Mouse (Mus musculus) CD4-positive helper T cell, adult 2 months (primary cell): ENCODE results near the gene Cacna1i.

Experiments
- DNase-seq: peaks from one replicate; pipeline ENCODE4 v3.0.0-alpha.2; 2012; ENCODE audit warnings: low read depth, missing footprints, low spot score

Cacna1i gene

GRCm38 (mm10) chr15:80271858-80272396 is 15.1 kb upstream of the Cacna1i start:
- no peak for DNase-seq

GRCm38 (mm10) chr15:80277107-80277506 is 9.9 kb upstream of the Cacna1i start:
- DNase-seq, result peak; percentile 28

DNA sequence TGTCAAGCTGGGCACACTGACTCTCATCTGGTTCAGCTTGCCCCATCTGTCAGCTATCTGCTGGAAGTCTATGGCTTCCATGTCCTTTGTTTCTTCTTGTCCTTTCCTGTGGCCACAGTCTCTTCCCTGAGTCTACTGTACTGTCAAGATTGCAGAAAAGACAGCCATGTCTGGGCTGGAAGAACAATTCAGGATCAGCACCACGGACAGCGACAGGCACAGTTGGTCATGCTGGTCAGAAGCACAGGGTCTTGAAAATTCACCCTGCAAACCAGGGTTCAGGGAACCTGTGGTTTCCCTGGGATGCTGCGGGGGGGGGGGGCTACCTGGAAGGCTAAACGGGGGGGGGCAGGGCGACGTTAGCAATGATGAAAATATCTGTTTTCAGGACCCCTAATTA is 9.4 kb upstream of the Cacna1i start:
- DNase-seq, result peak; percentile 40

GRCm38 (mm10) chr15:80278121-80278759 is 8.8 kb upstream of the Cacna1i start:
- no peak for DNase-seq

DNA sequence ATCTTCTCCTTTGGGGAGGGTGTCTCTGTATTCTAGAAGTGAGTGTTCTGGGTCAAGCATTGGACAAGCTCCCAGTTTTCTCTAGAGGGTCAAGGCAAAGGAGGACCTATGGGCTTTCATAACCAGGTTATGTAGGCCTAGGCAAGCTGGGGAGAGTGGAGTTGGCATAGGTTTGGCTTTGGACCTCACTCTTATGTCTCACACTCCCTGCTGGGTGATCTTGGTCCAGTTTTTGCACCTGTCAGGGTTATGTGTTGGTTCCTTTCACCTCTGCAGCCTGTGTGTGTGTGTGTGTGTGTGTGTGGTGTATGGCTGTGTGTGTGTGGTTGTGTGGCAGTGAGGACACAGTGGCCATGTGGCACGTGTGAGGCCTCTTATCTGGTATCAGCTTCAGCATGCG is 8.0 kb upstream of the Cacna1i start:
- no peak for DNase-seq

DNA sequence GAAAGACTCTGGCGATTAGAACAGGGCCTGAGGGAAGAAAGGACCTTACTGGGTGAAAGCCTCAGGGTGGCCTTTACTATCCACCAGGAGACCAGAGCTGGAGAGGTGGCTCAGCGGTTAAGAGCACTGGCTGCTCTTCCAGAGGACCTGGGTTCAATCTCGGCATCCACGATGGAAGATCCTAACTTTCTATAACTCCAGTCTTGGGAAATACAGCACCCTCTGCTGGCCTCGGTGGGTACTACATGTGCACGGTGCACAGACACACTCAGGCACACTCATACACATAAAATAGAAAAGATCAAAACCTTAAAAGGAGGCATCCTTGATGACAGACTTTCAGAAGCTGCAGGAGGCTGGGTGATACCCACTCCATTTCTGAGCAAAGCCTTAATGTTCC is 6.4 kb upstream of the Cacna1i start:
- DNase-seq, result peak; percentile 43

DNA sequence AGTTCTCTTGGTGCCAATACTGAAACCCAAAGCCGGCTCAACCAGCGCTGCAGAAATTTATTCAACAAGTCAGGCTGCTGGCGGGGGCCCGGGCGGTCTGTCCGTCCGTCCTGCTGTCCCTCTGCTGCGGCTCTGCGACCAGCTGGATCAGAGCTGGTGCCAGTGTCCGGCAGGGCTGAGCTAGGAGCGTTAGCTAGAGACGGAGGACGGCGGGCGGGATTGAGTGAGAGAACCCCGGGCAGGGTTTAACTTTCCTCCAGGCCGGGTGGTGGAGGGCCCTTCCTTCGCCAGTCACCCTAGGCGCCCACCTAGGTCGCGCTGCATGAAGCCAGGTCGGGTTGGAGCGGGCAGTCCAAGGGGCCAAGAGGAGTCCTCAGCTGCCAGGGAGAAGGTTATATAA is 998 bp downstream of the Cacna1i start:
- no peak for DNase-seq

DNA sequence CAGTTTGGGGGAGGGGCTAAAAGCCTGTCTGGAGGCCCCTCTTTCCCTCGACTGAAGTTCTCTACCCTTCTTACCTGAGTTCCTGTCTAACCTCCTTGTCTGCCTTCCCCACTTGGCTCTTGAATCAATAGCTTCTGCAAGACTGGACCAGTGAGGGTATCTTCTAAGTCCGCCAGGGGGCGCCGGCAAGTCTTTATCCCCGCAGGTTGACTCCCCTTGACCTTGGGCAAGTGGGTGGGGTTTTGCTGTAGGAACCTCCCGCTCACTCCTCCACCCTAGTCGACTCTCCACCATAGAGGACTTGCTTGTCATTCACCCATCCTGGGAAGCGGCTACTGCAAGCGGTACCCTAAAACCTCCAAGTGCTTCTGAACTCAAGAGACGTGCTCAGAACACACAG is 2.4 kb downstream of the Cacna1i start:
- DNase-seq, result peak; percentile 81

GRCm38 (mm10) chr15:80297146-80297545 is 10.1 kb downstream of the Cacna1i start:
- DNase-seq, result no peak

- DNase-seq, result no peak
Measured at GRCm38 (mm10) chr15:80303779-80304178, 16.7 kb downstream of the Cacna1i start.

- no peak for DNase-seq
Measured at GRCm38 (mm10) chr15:80304188-80304587, 17.1 kb downstream of the Cacna1i start.

- no peak for DNase-seq
Measured at GRCm38 (mm10) chr15:80306146-80306545, 19.1 kb downstream of the Cacna1i start.

DNA sequence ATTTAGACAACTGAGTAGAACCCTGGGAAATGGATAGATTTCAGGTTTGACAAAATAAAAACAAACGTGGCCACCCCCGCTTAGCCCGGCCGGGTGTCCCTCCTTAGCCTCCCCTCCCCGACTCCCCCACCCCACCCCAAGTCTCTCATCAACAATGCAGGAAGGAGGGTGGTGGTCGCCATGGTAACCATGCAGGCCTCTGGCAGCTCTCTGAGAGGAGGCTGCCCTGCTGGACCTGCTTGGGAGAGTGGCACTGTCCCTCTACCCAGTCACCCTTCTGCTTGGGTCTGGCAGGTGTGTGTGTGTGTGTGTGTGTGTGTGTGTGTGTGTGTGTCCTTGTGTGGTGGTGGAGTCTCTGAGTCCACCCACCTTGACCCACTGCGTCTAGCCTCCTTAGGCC is 27.7 kb downstream of the Cacna1i start:
- no peak for DNase-seq

DNA sequence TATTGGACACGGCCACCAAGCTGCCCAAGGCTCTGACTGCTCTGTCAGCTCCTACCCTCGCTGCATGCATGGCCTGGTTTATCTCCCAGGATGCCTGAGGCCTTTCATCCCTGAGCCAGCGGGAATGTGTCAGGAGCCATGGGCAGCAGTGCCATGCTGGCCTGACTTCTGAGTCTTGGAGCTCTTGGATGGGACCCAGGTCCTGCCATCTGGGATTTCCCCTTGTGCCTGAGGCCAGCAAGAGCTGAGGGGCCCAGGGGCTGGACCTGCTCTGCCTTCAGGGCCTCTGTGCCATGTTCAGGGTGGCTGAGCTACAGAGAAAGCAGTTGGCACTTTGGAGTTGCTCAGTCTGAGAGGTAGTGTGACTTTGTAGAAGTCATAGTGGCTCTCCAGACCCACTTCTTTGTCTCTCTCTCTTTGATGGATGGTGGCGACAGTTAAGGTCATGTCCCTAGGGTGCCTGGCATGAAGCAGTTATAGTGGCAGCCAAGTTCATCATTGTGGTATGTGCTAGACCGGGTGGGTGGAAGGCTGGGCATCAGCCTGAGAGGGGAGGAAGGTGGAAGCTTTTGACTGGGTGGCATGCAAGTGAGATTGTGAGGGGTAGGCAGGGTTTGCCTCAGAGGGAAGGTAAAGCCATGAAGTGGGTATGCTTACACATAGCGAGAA is 30.1 kb downstream of the Cacna1i start:
- DNase-seq, result no peak

DNA sequence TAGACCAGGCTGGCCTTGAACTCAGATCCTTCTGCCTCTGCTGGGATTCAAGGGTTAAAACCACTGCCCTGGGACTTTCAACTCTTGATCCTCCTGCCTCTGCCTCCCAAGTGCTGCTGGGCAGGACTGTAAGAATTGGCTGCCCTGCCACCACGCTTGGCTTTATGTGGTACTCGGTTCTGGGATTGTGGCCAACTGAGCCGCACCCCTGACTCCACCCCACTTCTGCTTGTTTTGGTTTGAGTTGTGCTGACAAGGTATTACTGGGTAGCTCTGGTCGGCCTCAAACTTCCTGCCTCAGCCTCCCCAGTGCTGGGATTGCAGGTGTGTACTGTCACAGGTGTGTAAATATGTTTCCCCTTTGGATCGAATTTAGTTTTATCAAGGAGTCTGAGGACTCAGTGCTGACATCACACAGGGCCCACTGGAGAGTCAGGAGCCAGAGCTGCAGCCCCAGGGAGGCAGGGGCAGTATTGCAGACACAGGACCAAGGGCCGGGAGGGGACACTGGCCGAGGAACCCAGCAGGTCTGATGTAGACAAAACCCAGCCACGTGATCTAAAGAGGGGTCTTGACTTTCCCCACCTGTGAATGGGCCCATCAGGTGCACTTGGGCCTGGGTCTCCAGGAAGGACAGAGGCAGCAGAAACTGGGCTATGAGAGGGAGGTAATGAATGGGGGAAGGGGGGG is 30.9 kb downstream of the Cacna1i start:
- DNase-seq, result peak; percentile 39

DNA sequence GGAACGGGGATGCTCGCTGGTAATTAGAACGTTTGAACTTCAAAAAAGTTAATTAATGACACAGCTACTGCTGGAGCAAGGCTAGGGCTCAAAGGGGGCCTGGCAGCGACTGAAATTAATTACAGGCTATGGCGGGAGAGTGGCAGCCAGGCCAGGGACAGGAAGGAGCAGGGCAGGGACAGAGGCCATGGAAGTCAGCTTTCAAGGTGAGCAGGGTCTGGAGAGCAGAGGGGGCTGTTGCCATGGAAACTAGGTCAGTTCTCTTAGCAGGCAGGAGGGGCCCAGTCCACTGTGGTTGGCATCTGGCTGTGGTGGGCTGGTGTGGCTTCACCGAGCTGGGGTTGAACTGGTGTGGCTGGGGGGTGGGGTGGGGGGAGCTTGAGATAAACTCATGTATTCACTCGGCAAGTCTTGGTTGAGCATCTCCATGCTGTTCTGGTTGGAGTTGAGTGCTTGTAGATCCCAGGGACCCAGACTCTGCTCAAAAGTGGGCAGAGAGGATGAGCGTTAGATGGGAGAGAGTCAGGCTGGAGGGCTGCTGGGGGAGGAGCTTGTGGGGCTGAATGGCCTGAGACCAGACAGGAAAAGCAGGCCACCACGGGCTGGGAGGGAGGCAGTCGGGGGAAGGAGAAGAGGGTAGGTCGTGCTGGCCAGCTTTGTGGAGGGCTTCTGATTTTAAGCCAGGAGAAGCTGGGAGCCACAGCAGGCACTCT is 31.7 kb downstream of the Cacna1i start:
- no peak for DNase-seq

- peak; percentile 39 for DNase-seq
Measured at GRCm38 (mm10) chr15:80319315-80319714, 32.3 kb downstream of the Cacna1i start.

- DNase-seq, result peak; percentile 23
Measured at GRCm38 (mm10) chr15:80319921-80320320, 32.9 kb downstream of the Cacna1i start.

DNA sequence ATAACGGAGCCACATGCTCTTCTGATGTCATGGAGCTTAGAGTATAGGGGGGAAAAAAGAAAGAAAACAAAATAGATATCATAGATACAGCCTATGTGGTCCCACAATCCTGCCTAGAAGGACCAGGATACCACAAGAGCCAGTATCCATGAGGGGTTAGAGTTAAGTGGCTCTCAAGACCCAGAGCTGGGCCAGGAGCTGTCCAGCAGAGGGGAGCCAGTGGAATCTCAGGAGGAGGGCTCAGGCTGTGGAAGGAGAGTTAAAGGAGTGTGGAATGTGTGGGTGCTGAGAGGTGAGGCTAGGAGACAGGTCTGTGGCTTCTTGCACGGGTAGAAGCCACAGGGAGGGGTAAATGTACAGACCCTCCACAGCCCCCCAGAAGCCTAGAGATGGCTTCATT is 38.2 kb downstream of the Cacna1i start:
- DNase-seq, result no peak

- DNase-seq, result no peak
Measured at GRCm38 (mm10) chr15:80325756-80326155, 38.7 kb downstream of the Cacna1i start.

- DNase-seq, result no peak
Measured at GRCm38 (mm10) chr15:80326947-80327346, 39.9 kb downstream of the Cacna1i start.
